Mouse (Mus musculus) hindbrain, embryonic 14.5 days (tissue): ENCODE data around the gene Ranbp10. TPM values are rescaled to one million over a fixed set of nuclear protein-coding genes. Genes with fewer than 3 reads are reported as not detected.
A peak's percentile ranks its signal among the peaks of the same experiment; 100 is the strongest.

Experiments
- ATAC-seq: fragments of 200-750 bp; cut with Nextera tagmentation; 2 replicates; pipeline ENCODE4 v1.8.0; 2017; ENCODE audit warnings: moderate number of reproducible peaks, mild to moderate bottlenecking, moderate TSS enrichment, moderate library complexity; ENCODE audit not compliant: low FRiP score
- DNase-seq: peaks from one replicate; pipeline ENCODE4 v3.0.0-alpha.2; 2015; ENCODE audit warnings: low spot score
- H3K27ac ChIP-seq: fragments of 300-500 bp; sonication (generic); 2 replicates; pipeline ENCODE4 v1.5.1; 2014; ENCODE audit warnings: mild to moderate bottlenecking, moderate library complexity
- H3K27me3 ChIP-seq: fragments of 300-500 bp; sonication (generic); 2 replicates; pipeline ENCODE4 v1.6.1; 2014; ENCODE audit warnings: mild to moderate bottlenecking, low read length, mixed read lengths; ENCODE audit not compliant: control insufficient read depth, insufficient read depth
- H3K36me3 ChIP-seq: fragments of 300-500 bp; sonication (generic); replicated peaks from 2 replicates; pipeline ENCODE4 v1.6.1; 2014; ENCODE audit not compliant: control insufficient read depth, insufficient read depth
- H3K4me1 ChIP-seq: fragments of 300-500 bp; sonication (generic); replicated peaks from 2 replicates; pipeline ENCODE4 v1.6.1; 2014; ENCODE audit warnings: antibody characterized with exemption, low read length, mixed read lengths; ENCODE audit not compliant: control insufficient read depth, insufficient read depth
- H3K4me2 ChIP-seq: fragments of 300-500 bp; sonication (generic); replicated peaks from 2 replicates; pipeline ENCODE4 v1.6.1; 2014; ENCODE audit warnings: mild to moderate bottlenecking, moderate library complexity
- H3K4me3 ChIP-seq: fragments of 300-500 bp; sonication (generic); replicated peaks from 2 replicates; pipeline ENCODE4 v1.5.1; 2014; ENCODE audit warnings: mild to moderate bottlenecking, low read length
- H3K9ac ChIP-seq: fragments of 300-500 bp; sonication (generic); 2 replicates; pipeline ENCODE4 v1.6.1; 2014
- H3K9me3 ChIP-seq: fragments of 300-500 bp; sonication (generic); 2 replicates; pipeline ENCODE4 v1.6.1; 2016; ENCODE audit warnings: low read length; ENCODE audit not compliant: control insufficient read depth
- WGBS: fragments of 180-500 bp; shearing (Covaris S2); extraction: QIAGEN DNeasy Blood & Tissue Kit; methylation state at CpG from one replicate; pipeline ENCODE4 v1.1.7; 2014; 5-methylcytosine and 5-hydroxymethylcytosine counted together
- polyA plus RNA-seq: library from polyadenylated mRNA; unstranded; fragments of >200 nt; fragmentation: Nextera tagmentation; extraction: Ambion mirVana; gene quantifications from 2 replicates; pipeline ENCODE4 v1.2.1, GENCODE M21; 2014

Gene Ranbp10
- polyA plus RNA-seq, 1 experiment from 2014 or later, result 10.4 TPM

- peak overlapping the region; percentile 71 for H3K4me3 ChIP-seq
- no peaks in the 10 kb centered on the region for H3K9me3 ChIP-seq
- DNase-seq, result peak; percentile 50
- peak overlapping the region; percentile 77 for H3K9ac ChIP-seq
- ATAC-seq, result peak; percentile 38
- WGBS, result under 1% methylated on average over 71 of the region's 71 CpGs
- peaks cover 33% of the 10 kb centered on the region for H3K4me1 ChIP-seq
- H3K27ac ChIP-seq, result peak overlapping the region; percentile 82
- peak overlapping the region; percentile 96 for H3K4me2 ChIP-seq
- no peaks in the 10 kb centered on the region for H3K27me3 ChIP-seq
- 0 out of 2 replicates have a peak, but pooled peaks cover 12% of the 10 kb centered on the region for H3K36me3 ChIP-seq
These were observed 28.4 kb upstream of the Ranbp10 start for GRCm38 (mm10) chr8:105855248-105856167.

- H3K36me3 ChIP-seq, result 0 out of 2 replicates have a peak, but pooled peaks cover 12% of the 10 kb centered on the region
- peak; percentile 92 for ATAC-seq
- H3K4me2 ChIP-seq, result peak within 1 kb of the TSS; percentile 96
- H3K27me3 ChIP-seq, result no peaks in the 10 kb centered on the region
- DNase-seq, result peak; percentile 91
- H3K4me1 ChIP-seq, result peaks cover 36% of the 10 kb centered on the region
- peak within 1 kb of the TSS; percentile 82 for H3K27ac ChIP-seq
- H3K9me3 ChIP-seq, result no peaks in the 10 kb centered on the region
- H3K4me3 ChIP-seq, result peak within 1 kb of the TSS; percentile 71
- peak within 1 kb of the TSS; percentile 77 for H3K9ac ChIP-seq
- WGBS, result under 1% methylated on average over 43 of the region's 43 CpGs
These were observed 27.6 kb upstream of the Ranbp10 start, which contains the start of gene Thap11 for GRCm38 (mm10) chr8:105854715-105855216. Gene Thap11 (plus strand): TSS chr8:105855132.

- H3K9ac ChIP-seq, result peak overlapping the region; percentile 77; the same call in 1 of the 2 replicates
- peak overlapping the region; percentile 96 for H3K4me2 ChIP-seq
- DNase-seq, result no peak
- H3K27ac ChIP-seq, result no peak overlapping the region
- H3K4me3 ChIP-seq, result peak overlapping the region; percentile 71
- peaks cover 36% of the 10 kb centered on the region for H3K4me1 ChIP-seq
- WGBS, result 30% methylated on average over 8 of the region's 8 CpGs
- no peak for ATAC-seq
- no peaks in the 10 kb centered on the region for H3K9me3 ChIP-seq
- no peaks in the 10 kb centered on the region for H3K27me3 ChIP-seq
- 0 out of 2 replicates have a peak, but pooled peaks cover 14% of the 10 kb centered on the region for H3K36me3 ChIP-seq
These were observed 27.2 kb upstream of the Ranbp10 start for GRCm38 (mm10) chr8:105854303-105854702.

- no peak for ATAC-seq
- DNase-seq, result no peak
- H3K9me3 ChIP-seq, result no peaks in the 10 kb centered on the region
- H3K4me3 ChIP-seq, result 0 out of 2 replicates have a peak within 1 kb of the TSS, but pooled peaks have one; percentile 77
- peaks cover 17% of the 10 kb centered on the region for H3K36me3 ChIP-seq
- no peak within 1 kb of the TSS for H3K27ac ChIP-seq
- no peaks in the 10 kb centered on the region for H3K27me3 ChIP-seq
- 94% methylated on average over 3 of the region's 3 CpGs for WGBS
- no peak within 1 kb of the TSS for H3K4me2 ChIP-seq
- H3K9ac ChIP-seq, result no peak within 1 kb of the TSS
- H3K4me1 ChIP-seq, result peaks cover 36% of the 10 kb centered on the region
These were observed 26.0 kb upstream of the Ranbp10 start, which contains the start of gene Cenpt for GRCm38 (mm10) chr8:105853178-105853577. Gene Cenpt (minus strand): TSS chr8:105853278.

- Histone ChIP-seq H3K36me3 (peaks cover 22% of the 10 kb centered on the region), H3K4me2 (peak overlapping the region; percentile 83; the same call in 1 of the 2 replicates), H3K4me1 (peaks cover 26% of the 10 kb centered on the region), H3K27me3 (no peaks in the 10 kb centered on the region), H3K9me3 (no peaks in the 10 kb centered on the region), H3K27ac (no peak overlapping the region), H3K4me3 (peak overlapping the region; percentile 77), H3K9ac (no peak overlapping the region)
- WGBS, result 83% methylated on average over 12 of the region's 12 CpGs
- no peak for ATAC-seq
- no peak for DNase-seq
These were observed 25.1 kb upstream of the Ranbp10 start for GRCm38 (mm10) chr8:105852146-105852729.

- H3K9me3 ChIP-seq, result no peaks in the 10 kb centered on the region
- H3K4me3 ChIP-seq, result peak overlapping the region; percentile 77
- ATAC-seq (peak; percentile 86), DNase-seq (peak; percentile 96)
- peak overlapping the region; percentile 81; the same call in 1 of the 2 replicates for H3K27ac ChIP-seq
- WGBS, result under 1% methylated on average over 34 of the region's 34 CpGs
- H3K27me3 ChIP-seq, result no peaks in the 10 kb centered on the region
- H3K9ac ChIP-seq, result peak overlapping the region; percentile 85
- H3K4me2 ChIP-seq, result peak overlapping the region; percentile 83
- peaks cover 21% of the 10 kb centered on the region for H3K4me1 ChIP-seq
- H3K36me3 ChIP-seq, result peaks cover 28% of the 10 kb centered on the region
These were observed 24.5 kb upstream of the Ranbp10 start for GRCm38 (mm10) chr8:105851651-105852143.

GRCm38 (mm10) chr8:105850611-105851010, 23.5 kb upstream of the Ranbp10 start:
- peak overlapping the region; percentile 40 for H3K4me2 ChIP-seq
- H3K27me3 ChIP-seq, result no peaks in the 10 kb centered on the region
- ATAC-seq (no peak), DNase-seq (no peak)
- H3K4me1 ChIP-seq, result peaks cover 11% of the 10 kb centered on the region
- H3K9ac ChIP-seq, result no peak overlapping the region
- no peak overlapping the region for H3K4me3 ChIP-seq
- no peaks in the 10 kb centered on the region for H3K9me3 ChIP-seq
- H3K27ac ChIP-seq, result no peak overlapping the region
- WGBS, result 82% methylated on average over 7 of the region's 7 CpGs
- peaks cover 39% of the 10 kb centered on the region for H3K36me3 ChIP-seq

GRCm38 (mm10) chr8:105850014-105850413, 22.9 kb upstream of the Ranbp10 start:
- peak overlapping the region; percentile 40; the same call in 1 of the 2 replicates for H3K4me2 ChIP-seq
- peaks cover 44% of the 10 kb centered on the region for H3K36me3 ChIP-seq
- ATAC-seq (no peak), DNase-seq (no peak)
- H3K4me3 ChIP-seq, result no peak overlapping the region
- peaks cover 11% of the 10 kb centered on the region for H3K4me1 ChIP-seq
- whole genome bisulfite sequencing, result 86% methylated on average over 4 of the region's 4 CpGs
- no peaks in the 10 kb centered on the region for H3K27me3 ChIP-seq
- no peak overlapping the region for H3K9ac ChIP-seq
- H3K27ac ChIP-seq, result no peak overlapping the region
- no peaks in the 10 kb centered on the region for H3K9me3 ChIP-seq

- WGBS, result 89% methylated on average over 11 of the region's 11 CpGs
- H3K4me1 ChIP-seq, result peaks cover 8% of the 10 kb centered on the region
These were observed 19.5 kb upstream of the Ranbp10 start for GRCm38 (mm10) chr8:105846678-105847077.

More at GRCm38 (mm10) chr8:105846678-105847077, 19.5 kb upstream of the Ranbp10 start:
- Histone ChIP-seq H3K27ac (no peak overlapping the region), H3K4me2 (no peak overlapping the region), H3K36me3 (peaks cover 70% of the 10 kb centered on the region), H3K9ac (no peak overlapping the region), H3K27me3 (no peaks in the 10 kb centered on the region), H3K4me3 (no peak overlapping the region), H3K9me3 (no peaks in the 10 kb centered on the region)
- DNase-seq (no peak), ATAC-seq (no peak)
